Mouse (Mus musculus): ENCODE measurements around the gene Fiz1.
"Not testable (repeated sequence)": the region's sequence is repeated elsewhere in the genome, so short reads cannot be mapped to it uniquely, and the experiment has no call there.

Gene Fiz1

GRCm38 (mm10) chr7:5038109-5038732 is 23.7 kb upstream of the Fiz1 start, which contains the start of gene Zfp784:
Zfp784 (minus strand) TSS chr7:5038446.
- in situ Hi-C loops (cut with MseI, MboI): no loop called here

GRCm38 (mm10) chr7:5037467-5037866 is 23.0 kb upstream of the Fiz1 start:
- in situ Hi-C loops (cut with MseI, MboI): no loop called here

GRCm38 (mm10) chr7:5037026-5037425 is 22.5 kb upstream of the Fiz1 start:
- in situ Hi-C loops (cut with MseI, MboI): no loop called here

GRCm38 (mm10) chr7:5036136-5036535 is 21.6 kb upstream of the Fiz1 start:
- in situ Hi-C loops (cut with MseI, MboI): no loop called here

- in situ Hi-C loops (cut with MseI, MboI): no loop called here
These were observed 21.1 kb upstream of the Fiz1 start for GRCm38 (mm10) chr7:5035628-5036027.

- in situ Hi-C loops (cut with MseI, MboI): no loop called here
These were observed 19.3 kb upstream of the Fiz1 start, which contains the start of gene 4632433K11Rik for GRCm38 (mm10) chr7:5033818-5034217. 4632433K11Rik (plus strand) TSS chr7:5034118.

- in situ Hi-C loops (cut with MseI, MboI): no loop called here
These were observed 17.0 kb upstream of the Fiz1 start for GRCm38 (mm10) chr7:5031496-5031895.

GRCm38 (mm10) chr7:5030554-5031275 is 16.2 kb upstream of the Fiz1 start:
- in situ Hi-C loops (cut with MseI, MboI): no loop called here

- in situ Hi-C loops (cut with MseI, MboI): no loop called here
These were observed 15.4 kb upstream of the Fiz1 start for GRCm38 (mm10) chr7:5029946-5030345.

- in situ Hi-C loops (cut with MseI, MboI): no loop called here
These were observed 15.0 kb upstream of the Fiz1 start for GRCm38 (mm10) chr7:5029543-5029942.

GRCm38 (mm10) chr7:5021197-5021596 is 6.7 kb upstream of the Fiz1 start:
- in situ Hi-C loops (cut with MseI, MboI): no loop called here

- in situ Hi-C loops (cut with MseI, MboI): no loop called here
These were observed 6.2 kb upstream of the Fiz1 start for GRCm38 (mm10) chr7:5020685-5021084.

GRCm38 (mm10) chr7:5020000-5020681 is 5.6 kb upstream of the Fiz1 start, which contains the start of the genes Zfp865 and Ccdc106:
Zfp865 (plus strand) TSS chr7:5020376.
Ccdc106 (plus strand) TSS chr7:5020553.
- in situ Hi-C loops (cut with MseI, MboI): no loop called here

GRCm38 (mm10) chr7:5019576-5019975 is 5.1 kb upstream of the Fiz1 start:
- in situ Hi-C loops (cut with MseI, MboI): not testable (repeated sequence)

- in situ Hi-C loops (cut with MseI, MboI): no loop called here
These were observed 3.4 kb upstream of the Fiz1 start for GRCm38 (mm10) chr7:5017931-5018330.

GRCm38 (mm10) chr7:5017352-5017751 is 2.9 kb upstream of the Fiz1 start:
- in situ Hi-C loops (cut with MseI, MboI): no loop called here

GRCm38 (mm10) chr7:5016920-5017319 is 2.4 kb upstream of the Fiz1 start:
- in situ Hi-C loops (cut with MseI, MboI): no loop called here

GRCm38 (mm10) chr7:5016057-5016456 is 1.6 kb upstream of the Fiz1 start:
- in situ Hi-C loops (cut with MseI, MboI): no loop called here

GRCm38 (mm10) chr7:5015118-5016001 is 863 bp upstream of the Fiz1 start, which contains the start of gene Gm44973:
Gm44973 (plus strand) TSS chr7:5015496.
- in situ Hi-C loops (cut with MseI, MboI): no loop called here

GRCm38 (mm10) chr7:5012681-5013513 is 1.6 kb downstream of the Fiz1 start:
- in situ Hi-C loops (cut with MseI, MboI): no loop called here

GRCm38 (mm10) chr7:5008229-5008628 is 6.3 kb downstream of the Fiz1 start:
- in situ Hi-C loops (cut with MseI, MboI): no loop called here

All from mouse trophoblast stem cell (cell line).